Mouse (Mus musculus) testis, postnatal 14 days (tissue): ENCODE measurements around the gene Dus2.

ENCODE experiments used
- DNase-seq: peaks from one replicate; pipeline ENCODE4 v3.0.0; 2021; ENCODE audit warnings: low spot score

Dus2 gene

DNA sequence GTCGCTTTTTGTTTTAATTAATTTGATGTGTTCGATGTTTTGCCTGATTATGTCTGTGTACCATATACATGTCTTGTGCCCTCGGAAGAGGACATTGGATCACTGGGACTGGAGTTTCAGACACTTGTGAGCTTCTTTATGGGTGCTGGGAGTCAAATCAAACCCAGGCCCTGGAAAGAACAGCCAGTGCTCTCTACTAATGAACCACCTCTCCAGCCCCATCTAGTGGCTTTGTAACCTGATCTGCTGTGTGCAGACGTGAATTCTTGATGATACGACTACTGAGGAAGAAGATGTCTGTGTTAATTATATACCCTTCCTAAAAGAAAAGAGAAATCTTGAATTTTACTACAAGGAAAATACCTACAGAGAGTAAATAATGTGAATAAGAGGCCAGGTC, 85.5 kb downstream of the Dus2 start:
- no peak for DNase-seq

- no peak for DNase-seq
Measured at GRCm38 (mm10) chr8:106077452-106078067, 86.4 kb downstream of the Dus2 start.

DNA sequence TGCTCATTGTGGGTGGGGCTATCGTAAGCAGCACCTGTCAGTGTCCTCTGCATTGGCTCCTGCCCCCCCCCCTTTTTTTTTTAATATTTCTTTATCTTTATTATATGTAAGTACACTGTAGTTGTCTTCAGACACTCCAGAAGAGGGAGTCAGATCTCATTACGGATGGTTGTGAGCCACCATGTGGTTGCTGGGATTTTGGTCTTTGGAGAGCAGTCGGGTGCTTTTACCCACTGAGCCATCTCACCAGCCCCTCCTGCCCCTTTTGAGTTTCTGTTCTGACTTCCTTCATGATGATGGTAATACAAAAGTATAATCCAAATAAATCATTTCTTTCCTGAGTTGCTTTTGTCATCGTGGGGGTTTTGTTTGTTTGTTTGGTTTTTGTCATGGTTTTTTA, 111.2 kb downstream of the Dus2 start:
- DNase-seq, result no peak
